Mouse (Mus musculus): ENCODE data around the gene Prkn.

Prkn gene

DNA sequence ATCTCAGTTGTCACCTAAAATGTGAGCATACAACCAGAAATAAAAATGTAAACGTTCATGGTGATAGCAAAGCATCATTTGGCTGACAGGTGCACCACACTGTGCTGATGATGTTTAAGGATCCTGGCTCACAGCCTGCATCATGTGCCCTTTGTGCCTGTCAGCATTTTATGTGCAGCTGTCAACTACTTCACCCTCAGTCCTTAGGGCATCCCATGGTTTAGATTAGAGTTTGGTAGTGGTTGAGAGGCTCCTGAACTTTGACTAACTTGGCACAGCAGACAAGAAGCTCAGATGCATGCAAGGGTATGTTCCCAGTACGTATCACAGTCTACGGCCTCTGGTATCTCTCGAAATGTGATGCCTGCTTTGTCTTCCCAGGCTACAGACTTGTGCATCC lies 803.8 kb downstream of the Prkn start:
- DNase-seq (ENCODE audit: low spot score) = no peak

DNA sequence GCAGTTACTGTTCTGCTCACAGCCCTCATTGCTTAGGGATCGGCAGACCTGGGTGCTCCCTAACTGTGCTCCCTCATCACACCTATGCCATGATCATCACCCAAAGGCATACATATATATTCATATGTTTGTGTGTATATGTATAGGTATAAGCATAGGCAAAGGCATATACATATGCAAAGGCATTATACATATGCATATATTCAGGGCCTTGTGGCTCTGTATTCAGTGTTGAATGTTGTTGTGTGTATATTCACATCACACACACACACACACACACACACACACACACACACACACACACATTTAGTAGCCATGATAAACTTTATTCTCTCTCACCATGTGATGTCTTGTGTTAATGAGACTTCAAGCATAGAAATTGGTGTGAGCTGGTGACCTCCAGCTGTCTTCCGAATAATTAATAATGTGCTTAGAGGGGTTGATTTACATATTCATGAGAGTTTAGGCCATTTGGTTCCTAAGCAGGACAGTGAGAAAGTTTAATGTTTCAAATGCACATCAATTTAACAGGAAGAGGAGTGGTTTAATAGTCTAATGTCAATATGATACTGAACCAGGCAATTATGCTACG lies 804.8 kb downstream of the Prkn start:
- DNase-seq (ENCODE audit: low spot score) = no peak

DNA sequence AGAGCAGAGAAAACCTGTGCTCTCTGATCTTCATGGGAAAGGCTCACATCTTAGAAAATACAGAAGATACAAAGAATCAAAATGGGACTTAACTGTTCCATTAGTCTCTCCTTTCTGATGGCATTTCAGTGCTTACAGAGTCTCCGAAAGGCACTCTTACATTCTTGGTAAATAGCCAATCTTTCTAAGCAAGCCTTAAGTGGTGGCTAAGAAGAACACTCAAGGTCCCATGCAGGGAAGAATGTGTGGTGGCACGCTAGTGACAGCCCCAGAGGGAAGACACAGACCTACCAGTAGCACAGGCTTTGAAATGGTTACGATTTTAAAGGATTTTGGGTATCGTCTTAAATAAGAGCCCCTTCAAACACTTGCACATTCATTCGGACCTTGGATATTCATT lies 816.2 kb downstream of the Prkn start:
- no peak for DNase-seq (ENCODE audit: low spot score)

DNA sequence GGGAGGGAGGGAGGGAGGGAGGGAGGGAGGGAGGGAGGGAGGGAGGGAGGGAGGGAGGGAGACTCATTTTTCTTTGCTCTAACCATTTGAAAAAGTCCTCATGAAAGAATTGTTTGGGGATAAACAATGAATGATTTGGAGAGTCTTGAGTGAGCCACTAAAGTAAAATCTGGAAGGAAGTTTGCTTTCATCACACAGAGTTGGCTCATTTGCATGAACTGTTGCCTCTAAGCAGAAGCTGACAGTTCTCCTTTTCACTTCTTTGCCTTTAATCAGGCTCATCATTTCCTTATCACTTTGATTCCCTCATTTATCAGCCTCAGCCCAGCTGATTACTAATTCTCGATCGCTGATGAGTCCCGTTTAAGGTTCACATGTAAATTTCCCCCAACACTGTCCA lies 816.7 kb downstream of the Prkn start:
- DNase-seq (ENCODE audit: low spot score) = no peak

DNA sequence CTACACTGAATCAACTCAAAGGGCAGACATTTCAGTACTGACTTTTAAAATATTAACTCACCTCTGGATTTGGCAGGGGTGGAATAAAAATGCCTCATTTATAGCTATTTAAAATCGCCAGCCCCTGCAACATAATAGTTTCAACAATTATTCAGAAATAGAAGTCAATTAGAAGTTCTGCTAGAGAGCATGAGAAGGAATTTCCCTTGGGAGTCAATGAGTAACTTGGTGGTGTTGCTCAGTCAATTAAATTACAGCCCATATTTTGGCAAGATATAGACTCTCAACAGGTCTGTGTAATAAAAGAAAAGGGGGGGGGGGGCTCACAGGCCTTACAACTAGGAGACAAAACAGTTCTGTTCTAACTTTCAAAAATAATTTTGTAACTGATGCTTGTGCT lies 821.7 kb downstream of the Prkn start:
- no peak for DNase-seq (ENCODE audit: low spot score)

DNA sequence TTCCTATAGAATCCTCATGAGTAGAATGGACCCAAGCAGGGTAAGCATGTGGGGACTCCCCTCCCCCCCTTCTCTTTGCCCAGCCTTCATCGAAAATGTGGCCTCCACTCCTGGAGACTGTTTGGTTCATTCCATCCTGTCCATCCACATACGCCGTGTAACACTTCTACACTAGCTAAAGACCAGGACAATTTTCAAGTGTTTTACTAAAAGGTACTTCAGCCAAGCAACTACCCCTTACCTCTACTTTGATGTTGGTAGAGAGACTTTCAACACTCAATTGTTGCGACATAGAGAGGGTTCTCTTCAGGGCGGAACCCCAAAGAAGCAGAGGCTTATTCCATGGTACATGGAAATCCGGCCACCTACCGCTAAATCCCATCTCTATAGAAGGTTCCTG lies 823.3 kb downstream of the Prkn start:
- no peak for DNase-seq (ENCODE audit: low spot score)

DNA sequence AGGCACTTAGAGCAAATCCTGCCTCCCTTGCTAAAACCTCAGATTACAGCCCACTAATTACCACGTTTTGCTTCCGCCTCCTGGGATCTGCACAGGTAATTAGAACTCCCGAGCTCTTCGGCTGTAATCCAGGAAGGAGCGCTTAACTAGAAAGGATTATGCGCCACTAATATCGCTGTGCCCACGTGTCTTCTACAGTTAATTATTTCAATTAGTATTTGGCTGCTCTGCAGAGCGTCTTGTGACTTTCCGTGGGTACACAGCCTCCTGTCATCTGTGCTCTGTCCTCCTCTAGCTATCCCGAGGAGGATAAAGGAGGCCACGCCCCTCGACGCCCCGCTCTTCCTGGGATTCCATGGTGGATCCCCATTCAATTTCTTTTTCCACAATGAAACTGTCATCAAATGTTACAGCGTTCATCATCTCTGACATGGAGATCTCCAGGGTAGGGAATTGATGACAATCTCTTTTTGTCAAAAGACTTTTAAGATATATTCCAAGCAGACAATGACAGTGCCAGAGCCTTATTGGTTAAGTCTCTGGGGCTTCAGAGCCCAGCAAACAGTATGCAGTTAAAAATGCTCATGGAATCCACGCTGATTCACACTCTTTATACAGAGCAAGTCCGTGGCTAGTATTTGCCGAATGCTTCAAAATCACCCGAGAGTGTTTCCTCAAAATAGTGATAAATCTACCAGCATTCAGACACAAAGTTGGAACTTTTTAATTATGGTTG lies 824.6 kb downstream of the Prkn start:
- peak; percentile 16 for DNase-seq (ENCODE audit: low spot score)

DNA sequence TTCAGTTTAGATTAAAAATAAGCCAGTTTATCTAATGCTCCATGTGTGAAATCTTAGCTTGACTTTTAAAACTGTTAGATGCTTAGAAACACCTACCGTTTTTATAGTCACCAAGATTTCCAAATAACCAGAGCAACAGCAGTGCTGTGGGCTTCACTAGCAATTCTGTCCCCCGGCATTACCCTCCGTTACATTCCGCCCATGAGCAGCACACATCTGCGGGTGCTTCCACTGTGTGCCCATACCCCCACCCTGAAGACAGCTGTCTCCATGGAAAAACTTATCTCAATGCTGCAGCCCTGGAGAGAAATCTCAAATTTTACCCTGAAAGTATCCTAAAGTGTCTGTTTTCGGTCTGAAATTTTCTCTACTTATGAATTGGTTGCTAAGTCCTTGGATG lies 839.5 kb downstream of the Prkn start:
- peak; percentile 9 for DNase-seq (ENCODE audit: low spot score)

DNA sequence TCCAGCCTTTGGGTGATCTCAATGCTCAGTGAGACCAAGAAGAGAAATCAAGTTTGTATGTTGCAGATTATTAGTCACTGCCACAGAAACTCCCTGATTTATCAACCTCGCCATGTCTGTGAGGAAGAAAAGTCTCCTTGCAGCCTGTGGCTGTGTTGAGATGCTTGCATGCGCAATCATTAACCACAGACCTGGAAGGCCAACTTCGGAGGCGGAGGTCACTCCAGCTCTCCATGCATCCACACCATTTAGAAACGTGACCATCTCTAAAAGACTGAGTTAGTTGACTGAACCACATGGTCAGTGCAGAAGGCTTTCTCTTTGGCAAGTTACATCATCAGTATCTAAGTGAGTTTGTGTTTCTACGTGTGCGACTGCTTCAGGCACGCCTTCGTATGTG lies 840.3 kb downstream of the Prkn start:
- no peak for DNase-seq (ENCODE audit: low spot score)

DNA sequence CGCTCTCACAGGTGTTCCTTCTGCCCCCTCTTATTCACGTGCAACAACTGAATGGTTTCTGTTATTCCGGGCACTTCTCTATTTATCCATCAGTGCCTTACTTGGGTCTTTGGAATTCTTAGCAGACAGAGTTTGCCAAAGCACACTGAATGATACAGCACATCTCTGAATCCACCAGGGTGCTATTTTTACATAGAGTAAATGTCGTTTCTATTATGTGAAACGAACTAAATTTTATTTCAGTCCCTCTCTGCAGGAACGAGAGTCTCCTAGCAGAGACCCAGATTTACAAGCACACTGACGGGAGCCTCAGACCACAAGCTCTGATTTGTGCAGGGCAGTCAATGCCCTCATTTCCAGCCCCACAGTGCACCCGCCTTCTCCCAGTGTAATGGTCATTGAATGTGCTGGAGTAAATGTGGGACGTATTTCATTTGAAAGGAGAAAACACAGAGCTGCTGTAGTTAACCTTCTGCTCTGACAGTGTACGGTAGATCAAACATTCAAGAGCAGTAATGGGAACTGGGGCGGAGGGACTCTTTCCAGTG lies 841.7 kb downstream of the Prkn start:
- no peak for DNase-seq (ENCODE audit: low spot score)

DNA sequence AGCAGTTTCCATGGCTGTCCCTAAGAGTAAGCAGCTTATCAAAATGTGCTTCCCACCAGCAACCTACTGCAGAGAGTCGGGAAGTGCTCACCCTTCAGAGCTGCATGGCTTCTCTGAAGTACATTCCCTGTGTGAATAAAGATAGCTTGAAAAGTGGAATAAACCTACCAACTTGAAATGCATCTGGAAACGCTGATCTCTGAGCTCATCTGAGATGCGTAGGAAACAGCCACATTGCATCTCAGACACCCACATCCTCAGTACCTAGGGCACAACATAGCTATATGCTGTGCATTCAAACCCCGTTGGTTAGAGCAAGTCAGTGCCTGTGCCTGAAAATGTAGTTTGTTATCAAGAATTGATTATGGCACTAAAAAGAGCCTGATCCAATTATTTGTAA lies 864.8 kb downstream of the Prkn start:
- DNase-seq (ENCODE audit: low spot score) = no peak

DNA sequence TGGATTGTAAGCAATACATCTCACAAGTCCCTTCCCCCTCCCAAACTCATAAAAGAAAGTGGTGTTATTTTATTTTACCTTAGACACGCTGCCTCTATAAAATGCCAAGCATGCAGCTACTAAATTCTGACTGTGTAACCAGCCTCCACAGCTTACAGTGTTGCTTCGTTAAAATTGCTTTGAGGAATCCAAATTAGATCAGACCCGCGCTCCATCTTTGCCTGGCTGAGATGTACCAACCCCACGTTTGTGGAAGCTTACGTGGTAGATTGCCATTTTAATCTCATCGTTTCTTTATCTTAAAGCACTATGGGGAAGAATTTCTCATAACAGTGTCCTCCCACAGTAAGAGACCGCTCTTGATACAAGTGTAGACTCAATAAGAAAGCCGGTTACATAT lies 865.6 kb downstream of the Prkn start:
- no peak for DNase-seq (ENCODE audit: low spot score)

DNA sequence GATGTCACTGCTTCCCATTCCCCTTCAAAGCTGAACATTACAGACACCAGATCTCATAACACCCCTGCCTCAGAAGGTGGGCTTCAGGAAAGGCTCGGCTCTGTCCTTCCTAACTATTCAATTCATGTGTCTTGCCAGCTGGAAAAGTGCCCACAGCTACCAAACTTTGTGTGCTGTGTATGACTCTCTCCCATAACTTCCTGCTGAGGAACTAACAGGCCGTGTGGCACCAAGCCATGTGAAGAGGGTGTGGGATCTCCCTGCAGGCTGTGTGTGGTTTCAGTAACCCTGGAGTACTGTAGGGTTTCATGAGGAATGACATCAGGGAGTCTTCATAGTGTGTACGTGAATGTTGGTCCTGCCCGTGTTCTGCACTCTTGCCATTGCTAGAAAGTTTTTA lies 871.9 kb downstream of the Prkn start:
- no peak for DNase-seq (ENCODE audit: low spot score)

DNA sequence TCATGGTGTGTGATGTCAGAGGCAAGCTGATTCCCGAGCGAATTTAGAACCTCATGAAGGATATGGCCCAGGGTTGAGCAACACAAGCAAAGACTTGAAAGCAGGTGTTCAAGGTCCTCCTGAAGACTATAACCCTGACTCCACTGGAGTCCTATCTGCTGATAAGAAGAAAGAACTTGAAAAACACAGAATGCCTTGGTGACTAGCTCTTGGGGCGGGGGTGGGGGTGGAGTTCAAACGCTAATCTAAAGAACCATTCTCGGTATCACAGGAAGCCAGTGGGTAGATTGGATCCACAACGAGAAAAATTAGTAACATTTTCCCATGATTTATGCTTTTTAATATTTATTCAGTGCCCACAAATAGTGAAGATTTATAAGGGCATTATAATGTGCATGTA lies 879.6 kb downstream of the Prkn start:
- no peak for DNase-seq (ENCODE audit: low spot score)

DNA sequence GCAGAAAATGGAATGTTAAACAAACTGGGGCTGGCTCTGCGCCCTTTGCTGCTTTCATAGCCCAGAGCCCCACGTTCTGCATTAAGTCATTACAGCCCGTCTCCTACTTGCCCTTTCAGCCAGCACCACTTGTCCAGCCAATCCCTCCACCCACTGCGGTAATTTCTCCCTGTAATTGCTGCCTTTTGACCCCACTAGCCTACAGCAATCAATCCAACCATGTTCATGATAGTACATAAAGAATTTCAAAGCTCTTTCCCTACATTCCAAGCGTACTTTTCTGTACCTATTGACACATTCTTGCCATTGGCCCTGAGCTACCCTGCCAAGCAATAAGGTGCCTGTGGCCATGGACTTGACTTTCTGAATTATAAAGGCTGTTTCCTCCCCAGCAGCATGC lies 881.7 kb downstream of the Prkn start:
- no peak for DNase-seq (ENCODE audit: low spot score)

DNA sequence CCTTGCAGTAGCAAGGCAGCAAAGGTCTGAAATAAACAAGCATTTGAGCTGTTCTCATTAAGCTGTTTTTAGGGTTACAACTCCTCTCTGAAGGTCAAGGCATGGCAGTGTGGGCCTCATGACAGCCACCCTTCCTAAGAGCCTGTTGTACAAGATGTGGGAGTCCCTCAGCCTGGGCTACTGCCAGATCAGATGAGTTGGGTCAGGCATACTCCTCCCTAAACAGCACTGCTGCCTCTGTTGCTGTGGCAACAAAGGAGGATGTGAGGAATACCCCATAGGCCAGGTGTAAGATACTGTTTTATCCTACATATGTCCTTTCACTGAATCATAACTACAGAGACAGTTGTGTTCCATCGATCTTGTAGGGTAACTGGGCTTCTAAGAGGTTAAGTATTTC lies 882.3 kb downstream of the Prkn start:
- no peak for DNase-seq (ENCODE audit: low spot score)

DNA sequence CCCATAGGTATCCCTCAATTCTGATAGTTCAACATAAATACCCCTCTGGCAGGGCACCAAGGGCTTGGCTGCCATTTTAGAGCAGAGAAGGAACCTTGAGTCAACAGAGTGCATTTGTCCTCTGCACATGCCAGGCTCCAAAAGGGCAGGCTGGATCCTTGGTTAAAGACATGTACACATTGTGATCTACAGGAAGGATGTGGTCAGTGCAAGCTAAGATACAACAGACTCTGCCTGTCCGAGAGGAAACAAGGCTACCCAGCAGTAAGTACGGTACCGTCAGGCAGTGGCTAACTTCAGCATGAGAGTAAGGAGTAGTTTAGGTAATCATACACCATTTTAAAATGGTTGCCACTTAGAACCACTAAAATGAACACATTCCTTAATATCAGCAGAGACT lies 884.0 kb downstream of the Prkn start:
- DNase-seq (ENCODE audit: low spot score) = no peak

DNA sequence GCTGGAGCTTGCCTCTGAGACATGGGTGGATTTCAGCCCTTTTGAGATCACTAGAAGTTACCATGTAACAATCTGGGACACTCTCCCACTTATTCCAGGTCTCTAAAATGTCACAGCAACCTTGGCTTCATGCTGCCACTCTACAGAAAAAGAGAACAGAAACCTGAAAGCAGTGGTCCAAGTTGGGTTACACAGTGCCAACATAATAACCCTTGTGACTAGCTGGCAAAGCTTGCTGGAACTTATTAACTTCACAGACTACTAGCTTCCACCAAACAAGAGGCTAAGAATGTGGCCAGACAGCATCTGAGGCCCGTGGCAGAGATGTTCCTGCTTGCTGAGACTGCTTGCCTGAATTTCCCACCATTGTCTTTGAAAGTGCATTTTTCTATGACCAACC lies 886.9 kb downstream of the Prkn start:
- DNase-seq (ENCODE audit: low spot score) = no peak

DNA sequence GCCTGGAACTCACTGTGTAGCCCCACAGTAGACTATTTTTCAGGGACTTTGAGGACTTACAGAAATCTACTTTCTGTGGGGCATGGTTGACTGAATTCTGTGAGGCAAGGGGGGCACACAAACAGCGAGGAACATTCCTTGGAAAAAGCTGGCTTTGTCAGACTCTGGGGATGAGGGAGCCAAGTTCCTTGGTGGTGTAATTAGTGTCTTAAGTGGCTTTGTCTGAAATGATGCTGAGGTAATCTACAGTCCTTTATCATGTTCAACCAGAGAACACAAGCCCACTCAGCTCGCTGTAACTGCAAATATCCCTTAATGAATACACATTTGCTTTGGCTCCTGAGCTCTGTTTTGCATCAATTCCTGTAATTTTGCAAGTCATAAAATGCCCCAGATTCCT lies 888.1 kb downstream of the Prkn start:
- DNase-seq (ENCODE audit: low spot score) = no peak

DNA sequence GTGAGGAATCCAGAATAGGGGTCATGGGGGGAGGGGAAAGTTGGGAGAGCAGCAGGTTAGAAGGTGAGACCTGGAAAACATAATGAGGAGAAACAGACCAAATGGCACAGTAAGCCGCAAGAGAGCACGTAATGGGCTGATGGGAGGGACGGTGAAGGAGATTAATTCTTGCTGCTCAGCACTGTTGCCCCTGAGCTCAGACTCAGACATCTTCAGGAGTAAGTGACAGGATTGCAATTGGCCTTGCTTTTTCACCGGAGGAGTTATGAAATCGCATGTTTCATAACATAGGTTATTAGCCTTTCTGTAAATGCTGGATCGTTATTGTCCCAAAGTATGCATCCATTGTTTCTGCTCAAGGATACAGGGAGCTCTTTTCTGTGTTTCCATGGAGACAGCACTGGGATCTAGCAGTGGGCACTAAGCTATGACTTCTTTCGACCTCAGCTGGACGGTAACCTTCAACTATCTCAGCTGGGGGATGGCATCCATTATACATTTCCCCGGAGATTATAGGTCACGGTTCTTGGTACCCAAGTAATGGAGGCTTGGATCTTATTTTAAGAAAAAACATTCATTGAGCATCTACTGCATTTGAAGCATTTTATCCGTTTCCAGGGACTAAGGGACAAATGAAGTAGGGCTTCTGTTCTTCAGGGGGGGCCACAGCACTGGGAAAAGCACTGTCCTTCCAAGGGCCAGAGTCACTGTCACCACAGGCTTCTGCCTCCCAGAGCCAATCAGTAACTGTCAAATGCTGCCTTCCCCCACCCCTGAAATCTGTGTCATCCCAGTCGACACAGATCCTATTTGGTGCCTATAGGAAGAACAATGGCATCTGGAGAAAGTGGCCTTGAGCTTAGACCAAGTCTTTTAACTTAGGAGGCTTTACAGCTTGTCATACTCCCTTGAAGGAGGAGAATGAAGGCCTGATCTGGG lies 890.7 kb downstream of the Prkn start:
- DNase-seq (ENCODE audit: low spot score) = no peak

DNA sequence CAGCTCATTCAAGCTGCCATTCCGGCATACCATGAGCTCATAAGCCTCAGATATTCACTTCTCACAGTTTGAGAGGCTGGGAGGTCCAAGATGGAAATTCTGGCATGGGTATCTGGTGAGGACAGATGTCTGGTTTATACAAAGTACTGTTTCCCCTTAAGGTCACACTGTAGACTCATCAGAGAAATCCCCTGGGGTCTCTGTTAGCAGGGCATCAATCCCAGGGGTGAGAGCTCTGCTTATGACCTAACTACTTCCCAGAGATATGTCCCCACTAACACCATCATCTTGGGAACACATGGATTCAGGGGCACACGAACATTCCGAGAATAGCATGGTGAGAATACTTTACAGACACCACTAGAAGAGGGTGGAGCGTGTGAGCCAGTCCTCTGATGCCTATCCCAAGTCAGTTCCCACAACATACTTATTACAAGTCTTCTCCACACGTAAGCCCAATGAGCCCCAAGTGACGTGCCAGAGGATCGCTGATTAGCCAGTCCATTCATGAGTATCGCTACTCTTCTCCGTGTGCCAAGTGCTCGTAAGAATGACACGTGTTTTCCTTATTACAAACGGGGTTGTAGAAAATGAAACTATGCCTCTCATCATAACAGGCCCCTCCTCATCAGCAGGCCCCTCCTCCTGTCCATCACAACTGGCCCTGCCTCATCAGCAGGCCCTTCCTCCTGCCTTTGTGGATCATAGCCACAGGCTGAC lies 895.1 kb downstream of the Prkn start:
- DNase-seq (ENCODE audit: low spot score) = no peak

DNA sequence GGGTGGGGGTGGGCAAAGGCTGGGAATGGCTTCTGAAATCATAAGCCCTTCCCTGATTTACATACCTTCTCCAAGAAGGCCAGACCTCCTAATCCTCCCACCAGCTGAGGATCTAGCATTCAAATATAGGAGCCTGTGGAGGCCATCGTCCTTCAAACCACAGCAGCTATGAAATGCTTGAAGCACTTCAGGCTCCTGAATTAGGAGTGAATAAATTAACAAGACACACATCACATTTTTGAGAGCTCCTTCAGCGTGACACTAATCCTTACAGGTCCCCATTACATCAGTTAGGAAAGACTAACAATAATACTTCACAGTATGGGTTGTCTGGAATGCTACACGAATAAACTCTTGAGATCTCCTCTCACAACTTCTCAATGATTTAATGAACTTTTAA lies 896.3 kb downstream of the Prkn start:
- DNase-seq (ENCODE audit: low spot score) = no peak

Measured in layer of hippocampus, adult 11-12 months (tissue).